Mouse (Mus musculus): ENCODE measurements around the gene Cd300lf. TPM values are rescaled to one million over a fixed set of nuclear protein-coding genes. Genes with fewer than 3 reads are reported as not detected.

Gene Cd300lf
- not detected in 2 replicates for total RNA-seq (2017)

GRCm38 (mm10) chr11:115133800-115134199 is at the start of gene Cd300lf:
TSS of gene Cd300lf (minus strand) at chr11:115133992.
- ATAC-seq (replicated peaks; ENCODE audit: low read depth, poor library complexity, severe bottlenecking), result peak; percentile 99

- peak; percentile 71 for ATAC-seq (replicated peaks; ENCODE audit: low read depth, poor library complexity, severe bottlenecking)
Measured at GRCm38 (mm10) chr11:115181913-115182638, 48.3 kb upstream of the Cd300lf start.

GRCm38 (mm10) chr11:115179881-115180280 is 46.1 kb upstream of the Cd300lf start:
- ATAC-seq (replicated peaks; ENCODE audit: low read depth, poor library complexity, severe bottlenecking), result no peak

GRCm38 (mm10) chr11:115179191-115179590 is 45.4 kb upstream of the Cd300lf start:
- ATAC-seq (replicated peaks; ENCODE audit: low read depth, poor library complexity, severe bottlenecking), result no peak

- no peak for ATAC-seq (replicated peaks; ENCODE audit: low read depth, poor library complexity, severe bottlenecking)
Measured at GRCm38 (mm10) chr11:115178766-115179165, 45.0 kb upstream of the Cd300lf start.

- ATAC-seq (replicated peaks; ENCODE audit: low read depth, poor library complexity, severe bottlenecking), result no peak
Measured at GRCm38 (mm10) chr11:115177559-115178195, 43.9 kb upstream of the Cd300lf start.

- ATAC-seq (replicated peaks; ENCODE audit: low read depth, poor library complexity, severe bottlenecking), result no peak
Measured at GRCm38 (mm10) chr11:115176399-115177190, 42.8 kb upstream of the Cd300lf start.

- ATAC-seq (replicated peaks; ENCODE audit: low read depth, poor library complexity, severe bottlenecking), result peak; percentile 83
Measured at GRCm38 (mm10) chr11:115173549-115174339, 40.0 kb upstream of the Cd300lf start.

GRCm38 (mm10) chr11:115172825-115173287 is 39.1 kb upstream of the Cd300lf start:
- ATAC-seq (replicated peaks; ENCODE audit: low read depth, poor library complexity, severe bottlenecking), result 0 out of 2 replicates have a peak, but pooled peaks have one; percentile 26

- ATAC-seq (replicated peaks; ENCODE audit: low read depth, poor library complexity, severe bottlenecking), result no peak
Measured at GRCm38 (mm10) chr11:115171125-115171524, 37.3 kb upstream of the Cd300lf start.

- ATAC-seq (replicated peaks; ENCODE audit: low read depth, poor library complexity, severe bottlenecking), result no peak
Measured at GRCm38 (mm10) chr11:115169430-115169829, 35.6 kb upstream of the Cd300lf start.

GRCm38 (mm10) chr11:115167631-115168249 is 33.9 kb upstream of the Cd300lf start:
- ATAC-seq (replicated peaks; ENCODE audit: low read depth, poor library complexity, severe bottlenecking), result no peak

- no peak for ATAC-seq (replicated peaks; ENCODE audit: low read depth, poor library complexity, severe bottlenecking)
Measured at GRCm38 (mm10) chr11:115166776-115167175, 33.0 kb upstream of the Cd300lf start.

- no peak for ATAC-seq (replicated peaks; ENCODE audit: low read depth, poor library complexity, severe bottlenecking)
Measured at GRCm38 (mm10) chr11:115164976-115165374, 31.2 kb upstream of the Cd300lf start.

- ATAC-seq (replicated peaks; ENCODE audit: low read depth, poor library complexity, severe bottlenecking), result no peak
Measured at GRCm38 (mm10) chr11:115164341-115164975, 30.7 kb upstream of the Cd300lf start.

- ATAC-seq (replicated peaks; ENCODE audit: low read depth, poor library complexity, severe bottlenecking), result peak; percentile 16
Measured at GRCm38 (mm10) chr11:115163568-115164150, 29.9 kb upstream of the Cd300lf start.

- ATAC-seq (replicated peaks; ENCODE audit: low read depth, poor library complexity, severe bottlenecking), result peak; percentile 83
Measured at GRCm38 (mm10) chr11:115162832-115163480, 29.2 kb upstream of the Cd300lf start, which contains the start of gene Slc9a3r1. TSS of gene Slc9a3r1 (plus strand) at chr11:115163341.

GRCm38 (mm10) chr11:115162205-115162601 is 28.4 kb upstream of the Cd300lf start:
- no peak for ATAC-seq (replicated peaks; ENCODE audit: low read depth, poor library complexity, severe bottlenecking)

Measured in common myeloid progenitor, adult 5-6 weeks (primary cell).